Mouse (Mus musculus): Measurements from ENCODE around the gene Gm10490.

Gm10490 gene

DNA sequence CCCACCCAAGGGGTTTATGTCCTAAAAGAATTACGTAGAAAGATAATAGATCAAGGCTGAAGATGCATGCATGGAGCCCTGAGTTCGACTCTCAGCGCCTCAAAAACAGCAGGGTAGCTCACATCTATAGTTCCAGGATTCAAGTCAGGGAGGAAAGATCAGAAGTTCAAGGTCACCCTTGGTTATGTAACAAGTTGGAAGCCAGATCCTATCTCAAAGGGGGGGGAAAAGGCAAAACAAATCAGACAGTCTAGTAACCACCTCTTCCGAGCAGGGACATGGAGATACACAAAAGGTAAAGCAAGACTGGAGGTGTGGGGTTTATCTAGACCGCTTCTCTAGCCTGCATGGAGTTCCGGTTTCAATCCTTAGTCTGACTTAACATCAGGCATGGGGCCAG, 16.9 kb downstream of the Gm10490 start:
- 90% methylated on average over 6 of the region's 6 CpGs for WGBS

DNA sequence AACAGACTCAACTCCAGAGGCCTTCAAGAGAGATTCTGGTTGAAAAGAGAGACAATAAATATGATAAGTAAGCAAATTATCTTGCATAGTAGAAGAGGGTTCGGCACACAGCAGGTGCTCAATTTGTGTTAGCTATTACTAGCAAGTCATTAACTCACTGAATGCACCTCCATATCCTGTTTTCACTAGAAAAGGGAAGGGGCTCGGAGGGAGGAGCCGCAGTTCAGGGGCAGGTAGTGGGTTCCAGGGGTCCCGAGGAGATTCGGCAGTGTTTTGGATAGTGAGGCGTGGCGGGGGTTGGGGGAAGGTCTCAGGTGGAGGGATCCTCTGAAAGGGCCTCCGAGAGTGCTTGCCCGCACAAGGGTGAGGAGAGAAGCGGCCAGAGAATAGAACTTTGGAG, 17.8 kb downstream of the Gm10490 start:
- WGBS, result 51% methylated on average over 10 of the region's 10 CpGs

DNA sequence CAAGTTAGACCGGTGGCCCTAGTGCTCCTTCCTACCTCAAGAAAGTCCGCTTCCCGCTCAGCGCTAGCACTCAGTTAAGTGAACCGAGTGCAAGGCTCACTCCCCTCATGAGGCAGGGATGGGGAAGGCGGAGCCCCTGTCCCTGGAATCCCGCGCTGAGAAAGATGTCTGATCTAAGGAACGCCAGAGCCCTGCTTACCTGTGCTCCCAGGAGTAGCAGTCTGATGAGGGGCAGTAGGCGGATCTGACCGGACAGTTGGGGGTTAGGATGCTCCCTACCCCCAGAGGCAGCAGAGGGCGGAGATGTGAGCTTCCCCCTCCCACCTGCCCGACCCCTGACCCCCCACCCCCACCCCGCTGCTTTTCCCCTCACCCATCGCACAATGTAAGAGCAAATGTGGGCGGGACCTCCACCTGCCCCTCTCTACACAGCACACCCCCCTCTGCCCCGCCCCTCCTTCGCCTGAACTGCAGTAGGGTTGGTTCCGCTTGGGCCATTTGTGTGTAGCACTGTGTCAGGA, 19.0 kb downstream of the Gm10490 start, which contains the start of gene Eras:
Gene Eras (minus strand): TSS at position 338 of the 521 bp plus-strand sequence.
- 31% methylated on average over 19 of the region's 19 CpGs for WGBS

DNA sequence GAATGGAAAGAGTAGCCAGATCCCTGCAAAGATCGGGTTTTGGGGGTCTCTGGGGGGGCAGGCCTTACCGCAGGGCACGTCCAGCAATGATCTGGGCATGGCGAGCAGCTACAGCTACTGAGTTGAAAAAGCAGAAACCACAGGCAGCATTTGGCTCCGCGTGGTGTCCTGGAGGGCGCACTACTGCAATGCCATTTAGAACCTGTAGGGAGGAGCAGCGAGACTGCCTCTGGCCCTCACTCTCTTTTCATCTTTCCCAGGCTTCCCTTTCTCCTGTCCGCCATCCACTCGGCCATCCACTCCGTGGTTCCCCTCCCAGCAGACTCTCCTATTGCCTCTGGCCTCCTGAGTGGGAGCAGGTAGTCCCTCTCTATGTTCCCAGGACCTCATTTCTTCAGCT, 27.5 kb downstream of the Gm10490 start:
- 74% methylated on average over 11 of the region's 11 CpGs for WGBS

DNA sequence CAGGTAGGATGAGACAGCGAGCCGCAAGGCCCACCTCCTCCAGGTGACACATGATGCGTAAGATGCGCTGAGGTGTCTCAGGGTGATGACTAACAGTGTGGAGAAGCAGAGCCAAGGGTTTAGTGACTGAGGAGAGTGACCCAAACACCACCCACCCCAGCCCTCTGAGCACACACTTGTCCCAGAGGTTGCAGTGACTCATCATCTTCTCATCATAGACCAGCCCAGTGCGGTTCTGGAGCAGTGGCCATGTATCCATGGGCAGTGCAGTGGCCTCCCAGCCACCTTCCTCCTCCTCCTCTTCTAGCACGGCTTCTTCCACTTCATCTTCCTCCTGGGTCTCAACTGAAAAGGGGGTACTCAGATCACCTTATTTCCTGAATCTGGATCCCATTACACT, 28.3 kb downstream of the Gm10490 start:
- WGBS, result 96% methylated on average over 6 of the region's 6 CpGs

DNA sequence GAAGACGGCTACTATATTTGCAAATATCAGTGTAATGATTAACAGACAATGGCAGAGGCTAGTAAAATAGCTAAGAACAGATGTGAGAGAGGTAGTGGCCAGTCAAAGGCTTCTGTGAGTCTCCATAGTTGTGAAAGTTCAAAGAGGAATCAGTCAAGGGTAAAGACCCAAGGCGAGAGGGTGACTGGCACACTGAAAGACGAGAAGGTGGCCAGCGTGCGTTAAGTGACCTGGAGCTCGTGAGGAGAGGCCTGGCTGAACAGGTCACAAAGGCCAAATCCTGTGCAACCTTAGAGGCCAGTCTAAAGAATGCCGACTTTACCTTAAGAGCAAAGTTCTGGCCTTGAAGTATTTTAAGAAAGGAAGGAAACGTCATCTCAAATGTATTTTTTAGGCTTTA, 36.3 kb downstream of the Gm10490 start:
- 85% methylated on average over 8 of the region's 8 CpGs for WGBS

DNA sequence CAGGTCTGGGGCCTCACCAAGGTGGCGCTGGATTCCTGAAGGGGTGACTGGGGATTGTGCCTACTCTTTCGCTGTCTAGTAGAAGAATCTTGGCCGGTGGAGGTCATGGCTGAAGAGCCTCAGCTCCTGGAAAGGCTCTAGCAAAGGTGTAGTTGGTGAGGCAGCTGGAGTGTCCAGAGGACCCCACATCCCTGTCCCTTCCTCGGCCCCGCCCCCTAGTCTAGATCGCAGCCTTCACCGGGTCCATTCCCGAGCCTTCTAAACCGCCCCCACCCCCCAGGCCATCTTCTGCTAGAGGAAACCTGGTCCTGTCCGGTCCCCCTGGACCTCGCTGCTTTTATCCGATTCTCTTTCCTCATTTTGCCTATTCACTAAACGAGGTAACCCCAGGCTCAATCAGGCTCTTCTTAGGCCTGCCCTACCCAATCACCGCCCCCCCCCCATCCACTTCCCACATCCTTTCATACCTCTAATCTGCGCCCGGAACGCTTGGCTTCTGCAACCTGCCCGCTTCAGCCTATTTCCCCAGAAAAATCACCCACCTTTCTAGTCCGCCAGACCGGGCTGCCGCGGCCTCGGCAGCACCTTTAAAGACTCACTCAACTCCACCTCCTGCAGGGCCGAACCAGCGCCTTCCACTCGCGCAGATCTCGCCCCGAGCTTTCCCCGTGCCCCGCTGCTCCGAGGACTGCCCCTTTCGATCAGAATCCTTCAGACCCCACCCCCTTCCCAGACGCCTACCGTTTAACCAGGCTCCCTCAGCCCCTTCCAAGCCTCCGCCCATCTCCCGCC, 38.0 kb downstream of the Gm10490 start, which contains the start of gene Hdac6:
Gene Hdac6 (minus strand): TSS at position 782 of the 792 bp plus-strand sequence.
- WGBS, result 2% methylated on average over 34 of the region's 37 CpGs

DNA sequence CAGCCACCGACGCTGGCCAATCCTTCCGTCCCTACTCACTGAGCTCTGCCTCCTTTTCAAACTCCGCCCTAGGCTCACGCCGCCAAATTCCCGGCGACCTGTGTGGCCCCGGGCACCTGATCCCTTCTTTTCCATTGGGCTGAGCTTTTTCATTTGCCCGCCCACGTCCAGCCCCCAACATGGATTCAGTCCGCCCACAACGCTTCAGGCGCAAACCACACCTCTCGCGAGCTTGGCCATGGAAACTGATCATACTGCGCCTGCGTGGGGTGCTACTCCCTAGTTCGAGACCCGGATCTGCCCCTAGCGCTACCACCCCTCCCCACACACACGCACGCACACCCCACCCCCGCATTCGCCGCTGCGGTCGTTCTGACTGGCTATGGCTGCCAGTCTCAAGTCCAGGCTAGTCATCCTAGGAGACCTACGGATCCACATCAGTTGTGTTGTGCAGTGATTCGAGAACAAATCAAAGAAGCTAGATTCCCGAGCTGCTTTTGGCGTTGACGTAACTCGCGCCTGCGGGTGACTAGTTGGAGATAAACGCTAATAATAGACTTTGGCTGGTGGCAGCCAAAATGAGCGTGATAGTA, 38.7 kb downstream of the Gm10490 start:
- 7% methylated on average over 38 of the region's 38 CpGs for WGBS

DNA sequence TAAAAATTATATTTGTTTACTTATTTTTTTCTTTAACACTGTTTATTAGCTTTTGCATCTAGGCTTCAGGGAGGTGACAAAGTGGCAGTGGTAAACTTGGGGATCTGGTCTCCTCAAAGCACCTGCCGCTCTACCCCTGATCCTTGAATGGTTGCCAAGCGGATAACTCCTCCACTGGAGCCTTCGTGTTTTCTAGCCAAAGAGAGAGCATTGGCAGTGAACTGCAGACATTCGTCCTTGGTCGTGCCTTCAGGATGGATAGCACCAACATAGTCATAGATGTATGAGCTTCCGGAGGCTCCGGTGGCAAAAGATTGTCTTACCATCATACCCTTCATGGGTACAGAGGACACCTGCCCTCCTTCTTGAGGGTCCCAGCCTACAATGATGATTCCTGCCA, 40.7 kb downstream of the Gm10490 start:
- 95% methylated on average over 7 of the region's 7 CpGs for WGBS

DNA sequence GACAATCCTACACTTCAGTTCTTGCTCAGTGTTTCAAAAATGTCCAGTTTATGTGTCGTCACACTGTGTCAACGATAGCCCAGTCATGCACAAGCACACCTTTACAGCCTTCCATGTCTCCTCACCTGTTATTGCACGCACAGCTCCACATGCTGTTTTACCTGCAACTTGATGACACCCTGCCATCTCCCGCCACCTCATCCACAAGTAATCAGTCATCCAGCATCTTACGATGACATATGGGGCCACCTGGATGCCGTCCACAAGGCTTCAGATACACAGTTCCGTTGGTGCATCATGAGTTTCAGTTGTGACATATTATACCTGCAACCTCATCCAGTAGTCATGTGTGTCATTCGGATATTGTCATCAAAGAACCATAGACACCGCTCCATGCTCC, 49.5 kb downstream of the Gm10490 start:
- 93% methylated on average over 9 of the region's 9 CpGs for WGBS
